Mouse (Mus musculus): ENCODE results near the gene Sik3. TPM values are rescaled to one million over a fixed set of nuclear protein-coding genes. Genes with fewer than 3 reads are reported as not detected.

Sik3 gene
- polyA plus RNA-seq, 1 experiment from 2014 or later: 9.8 TPM

DNA sequence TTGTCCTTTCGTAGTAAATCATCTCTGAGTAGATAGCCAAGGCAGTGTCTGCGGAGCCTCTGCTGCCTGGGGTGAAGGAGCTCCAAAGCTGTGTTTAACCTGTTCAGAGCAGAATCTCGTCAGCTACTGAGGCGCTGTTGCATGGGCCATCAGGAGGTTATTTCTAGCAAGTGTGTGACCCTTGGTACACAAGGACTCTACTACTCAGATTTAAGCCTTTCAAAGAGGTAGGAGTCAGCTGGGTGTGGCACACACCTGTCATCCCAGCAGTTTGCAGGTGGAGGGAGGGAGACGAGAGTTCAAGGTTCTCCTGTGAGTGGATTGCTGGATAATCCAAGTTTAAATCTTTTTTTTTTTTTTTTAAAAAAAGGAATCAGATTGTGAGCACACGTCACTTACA, 7.4 kb downstream of the Sik3 start:
- ATAC-seq (ENCODE audit: low FRiP score): no peak
- H3K9ac ChIP-seq: no peak overlapping the region
- no peaks in the 10 kb centered on the region for H3K9me3 ChIP-seq
- 89% methylated on average over 6 of the region's 6 CpGs for WGBS
- H3K27ac ChIP-seq: no peak overlapping the region
- no peaks in the 10 kb centered on the region for H3K27me3 ChIP-seq
- H3K4me3 ChIP-seq (replicated peaks): no peak overlapping the region
- 0 out of 2 replicates have a peak, but pooled peaks cover 4% of the 10 kb centered on the region for H3K36me3 ChIP-seq (replicated peaks)
- peaks cover 18% of the 10 kb centered on the region for H3K4me1 ChIP-seq
- no peak overlapping the region for H3K4me2 ChIP-seq

DNA sequence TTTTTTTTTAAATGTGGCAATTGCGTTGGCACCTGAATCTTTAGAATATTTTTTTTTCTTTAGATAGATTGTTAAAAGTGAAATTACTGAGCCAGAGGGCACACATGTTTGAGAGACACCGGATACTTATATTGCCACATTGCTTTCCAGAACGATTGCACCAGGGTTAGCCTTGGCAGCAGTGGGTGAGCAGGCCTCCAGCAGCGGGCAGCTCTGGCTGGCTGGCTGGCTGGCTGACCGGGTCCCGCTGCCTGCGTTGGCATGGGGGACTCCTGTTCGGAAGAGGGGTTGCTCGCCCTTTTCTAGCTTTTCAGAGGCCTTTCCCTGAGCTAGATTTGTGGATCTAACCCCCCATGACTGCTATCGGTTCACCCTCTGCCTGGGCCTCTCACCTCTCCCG, 11.0 kb downstream of the Sik3 start:
- Histone ChIP-seq H3K9me3 (no peaks in the 10 kb centered on the region), H3K36me3 (replicated peaks) (0 out of 2 replicates have a peak, but pooled peaks cover 4% of the 10 kb centered on the region), H3K9ac (no peak overlapping the region), H3K4me1 (peaks cover 6% of the 10 kb centered on the region), H3K4me3 (replicated peaks) (no peak overlapping the region), H3K27me3 (no peaks in the 10 kb centered on the region), H3K4me2 (no peak overlapping the region), H3K27ac (no peak overlapping the region)
- 88% methylated on average over 11 of the region's 11 CpGs for WGBS
- no peak for ATAC-seq (ENCODE audit: low FRiP score)

DNA sequence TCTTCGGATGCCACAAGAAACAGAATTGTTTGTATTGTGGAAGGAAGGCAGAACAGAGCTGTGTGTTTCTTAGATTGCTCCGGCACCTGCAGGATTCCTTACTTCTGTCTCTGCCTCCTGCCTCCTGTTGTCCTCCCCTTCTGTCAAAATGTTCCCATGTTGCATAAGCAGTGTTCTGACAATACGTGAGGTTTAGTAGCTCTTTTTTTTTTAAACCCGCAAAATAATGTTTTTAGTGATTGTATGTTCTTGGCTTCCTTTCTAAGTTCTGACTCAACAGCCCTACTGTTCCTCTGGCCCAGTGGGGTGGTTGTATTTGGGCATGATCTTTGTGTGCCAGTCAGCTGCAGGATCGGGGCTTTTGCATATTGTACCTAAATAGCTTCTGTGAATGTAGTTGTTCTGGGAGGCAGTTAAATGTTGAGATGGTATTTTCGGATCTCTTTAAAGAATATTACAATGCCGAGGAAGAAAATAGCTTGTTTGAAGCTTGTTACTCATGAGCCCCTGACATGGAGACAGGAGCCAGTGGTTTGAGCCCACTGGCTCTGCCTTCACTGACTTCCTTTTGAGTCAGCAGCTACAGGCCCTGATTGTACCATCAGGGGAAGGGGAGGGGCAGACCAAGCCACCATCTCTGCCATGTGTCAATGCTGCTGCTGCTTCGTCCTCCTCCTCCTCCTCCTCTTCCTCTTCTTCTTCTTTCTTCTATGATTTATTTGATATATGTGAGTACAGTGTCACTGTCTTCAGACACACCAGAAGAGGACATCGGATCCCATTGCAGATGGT, 13.6 kb downstream of the Sik3 start:
- Histone ChIP-seq H3K4me1 (peaks cover 10% of the 10 kb centered on the region), H3K27me3 (no peaks in the 10 kb centered on the region), H3K36me3 (replicated peaks) (no peaks in the 10 kb centered on the region), H3K4me3 (replicated peaks) (no peak overlapping the region), H3K9ac (no peak overlapping the region), H3K9me3 (no peaks in the 10 kb centered on the region), H3K27ac (no peak overlapping the region), H3K4me2 (no peak overlapping the region)
- no peak for ATAC-seq (ENCODE audit: low FRiP score)
- WGBS: 91% methylated on average over 9 of the region's 9 CpGs

DNA sequence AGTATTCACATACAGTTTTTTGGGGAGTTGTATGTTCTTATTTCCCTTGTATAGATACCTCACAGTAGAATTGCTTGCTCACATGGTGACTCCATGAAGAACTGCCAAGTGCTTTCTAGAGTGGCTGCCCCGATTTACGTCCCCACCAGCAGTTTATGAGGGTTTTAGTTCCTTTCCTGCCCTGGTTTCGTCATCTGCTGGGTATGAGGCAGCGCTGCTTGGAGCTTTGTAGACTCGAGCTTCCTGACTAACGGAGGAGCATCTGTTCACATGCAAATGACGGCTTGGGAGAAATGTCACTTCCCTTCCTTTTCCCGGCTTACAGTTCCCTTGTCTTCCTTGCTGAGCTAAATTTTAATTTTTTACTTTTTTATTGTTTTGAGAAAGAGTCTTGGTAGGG, 15.4 kb downstream of the Sik3 start:
- ATAC-seq (ENCODE audit: low FRiP score): no peak
- H3K4me1 ChIP-seq: peaks cover 14% of the 10 kb centered on the region

DNA sequence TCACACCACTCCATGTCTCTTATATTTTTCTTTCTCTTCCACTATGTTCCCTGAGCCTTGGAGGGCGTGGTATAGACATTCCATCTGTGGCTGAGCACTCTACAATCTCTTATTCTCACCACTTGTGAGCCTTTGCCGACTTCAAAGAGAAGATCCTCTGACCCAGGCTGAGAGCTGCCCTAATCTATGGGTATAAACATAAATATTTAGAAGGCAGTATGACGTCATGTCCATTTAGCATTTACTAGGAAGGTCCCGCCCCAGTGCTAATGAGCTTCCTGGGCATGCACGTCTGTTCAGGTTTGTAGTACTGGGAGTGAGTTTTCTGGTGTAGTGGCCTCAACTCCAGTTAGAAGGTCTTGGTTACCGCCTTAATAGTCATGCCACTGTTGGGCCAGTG, 16.9 kb downstream of the Sik3 start:
- no peaks in the 10 kb centered on the region for H3K27me3 ChIP-seq
- no peak overlapping the region for H3K9ac ChIP-seq
- no peak overlapping the region for H3K4me3 ChIP-seq (replicated peaks)
- no peaks in the 10 kb centered on the region for H3K9me3 ChIP-seq
- ATAC-seq (ENCODE audit: low FRiP score): no peak
- H3K4me1 ChIP-seq: peaks cover 14% of the 10 kb centered on the region
- WGBS: 76% methylated on average over 6 of the region's 6 CpGs
- no peak overlapping the region for H3K27ac ChIP-seq
- H3K36me3 ChIP-seq (replicated peaks): no peaks in the 10 kb centered on the region
- no peak overlapping the region for H3K4me2 ChIP-seq

More for the DNA sequence above, 15.4 kb downstream of the Sik3 start:
- WGBS: 32% methylated on average over 8 of the region's 8 CpGs
- no peaks in the 10 kb centered on the region for H3K27me3 ChIP-seq
- H3K4me3 ChIP-seq (replicated peaks): no peak overlapping the region
- no peaks in the 10 kb centered on the region for H3K36me3 ChIP-seq (replicated peaks)
- no peaks in the 10 kb centered on the region for H3K9me3 ChIP-seq
- no peak overlapping the region for H3K27ac ChIP-seq
- H3K9ac ChIP-seq: no peak overlapping the region
- H3K4me2 ChIP-seq: no peak overlapping the region

DNA sequence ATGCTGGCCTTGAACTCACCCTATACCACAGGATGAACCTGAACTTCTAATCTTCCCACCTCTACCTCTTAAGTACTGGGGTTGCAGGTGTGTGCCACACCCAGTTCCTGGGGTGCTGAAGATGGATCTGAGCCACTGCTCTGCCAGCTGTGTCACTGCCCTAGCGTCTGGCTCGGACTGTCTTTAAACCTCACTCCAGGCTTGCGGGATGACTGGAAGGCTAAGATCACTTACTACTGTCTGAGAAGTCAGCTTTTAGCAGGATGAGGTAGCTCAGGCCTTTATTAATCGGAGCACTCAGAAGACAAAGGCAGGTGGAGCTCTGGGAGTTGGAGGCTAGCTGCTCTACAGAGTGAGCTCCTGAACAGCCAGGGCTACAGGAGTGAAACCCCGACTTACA, 17.6 kb downstream of the Sik3 start:
- Histone ChIP-seq H3K4me1 (peaks cover 14% of the 10 kb centered on the region), H3K36me3 (replicated peaks) (no peaks in the 10 kb centered on the region), H3K9me3 (no peaks in the 10 kb centered on the region), H3K4me2 (no peak overlapping the region), H3K27ac (no peak overlapping the region), H3K9ac (no peak overlapping the region), H3K27me3 (no peaks in the 10 kb centered on the region), H3K4me3 (replicated peaks) (no peak overlapping the region)
- WGBS: 83% methylated on average over 5 of the region's 5 CpGs
- no peak for ATAC-seq (ENCODE audit: low FRiP score)

DNA sequence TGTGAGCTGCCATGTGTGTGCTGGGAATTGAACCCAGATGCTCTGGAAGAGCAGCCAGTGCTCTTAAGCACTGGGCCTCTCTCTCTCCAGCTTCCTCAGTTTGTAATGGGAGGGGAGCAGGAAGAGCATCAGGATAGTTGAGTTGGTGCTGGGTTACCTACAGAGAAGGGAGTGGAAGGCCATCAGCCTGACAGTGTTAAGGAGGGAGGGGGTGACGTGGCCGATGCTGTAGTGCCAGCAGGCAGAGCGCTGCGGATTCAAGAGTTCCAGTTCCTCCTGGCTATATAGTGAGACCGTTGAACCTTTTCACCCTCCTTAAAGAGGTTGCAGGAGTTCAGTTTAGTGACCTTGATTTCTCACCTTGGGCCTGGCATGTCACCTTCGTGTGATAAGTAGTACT, 18.3 kb downstream of the Sik3 start:
- no peaks in the 10 kb centered on the region for H3K36me3 ChIP-seq (replicated peaks)
- no peak overlapping the region for H3K4me3 ChIP-seq (replicated peaks)
- no peaks in the 10 kb centered on the region for H3K27me3 ChIP-seq
- peaks cover 18% of the 10 kb centered on the region for H3K4me1 ChIP-seq
- H3K9ac ChIP-seq: no peak overlapping the region
- ATAC-seq (ENCODE audit: low FRiP score): no peak
- no peak overlapping the region for H3K4me2 ChIP-seq
- H3K27ac ChIP-seq: no peak overlapping the region
- 89% methylated on average over 6 of the region's 6 CpGs for WGBS
- no peaks in the 10 kb centered on the region for H3K9me3 ChIP-seq

DNA sequence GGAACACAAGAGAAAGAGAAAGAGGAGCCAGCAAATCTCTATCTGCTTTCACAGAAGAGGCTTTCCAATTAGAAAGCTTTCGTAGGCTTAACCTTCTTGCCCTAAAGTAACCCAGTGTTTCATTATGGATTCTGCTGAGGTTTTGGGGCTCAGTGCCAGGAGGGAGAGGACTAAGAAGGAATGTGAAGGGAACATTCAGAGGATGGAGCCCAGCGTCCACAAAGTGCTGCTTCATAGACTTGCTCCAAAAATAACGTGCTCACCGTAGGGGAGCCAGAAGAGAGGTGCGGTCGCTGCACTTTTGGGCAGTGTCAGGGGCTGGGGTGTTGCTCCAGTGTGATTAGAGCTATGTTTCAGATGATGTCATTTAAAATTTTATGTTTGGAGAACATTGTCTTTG, 19.6 kb downstream of the Sik3 start:
- H3K27me3 ChIP-seq: no peaks in the 10 kb centered on the region
- WGBS: 77% methylated on average over 6 of the region's 6 CpGs
- no peak overlapping the region for H3K27ac ChIP-seq
- no peaks in the 10 kb centered on the region for H3K9me3 ChIP-seq
- no peak overlapping the region for H3K4me2 ChIP-seq
- ATAC-seq (ENCODE audit: low FRiP score): no peak
- H3K36me3 ChIP-seq (replicated peaks): no peaks in the 10 kb centered on the region
- no peak overlapping the region for H3K9ac ChIP-seq
- H3K4me1 ChIP-seq: peaks cover 18% of the 10 kb centered on the region
- no peak overlapping the region for H3K4me3 ChIP-seq (replicated peaks)

DNA sequence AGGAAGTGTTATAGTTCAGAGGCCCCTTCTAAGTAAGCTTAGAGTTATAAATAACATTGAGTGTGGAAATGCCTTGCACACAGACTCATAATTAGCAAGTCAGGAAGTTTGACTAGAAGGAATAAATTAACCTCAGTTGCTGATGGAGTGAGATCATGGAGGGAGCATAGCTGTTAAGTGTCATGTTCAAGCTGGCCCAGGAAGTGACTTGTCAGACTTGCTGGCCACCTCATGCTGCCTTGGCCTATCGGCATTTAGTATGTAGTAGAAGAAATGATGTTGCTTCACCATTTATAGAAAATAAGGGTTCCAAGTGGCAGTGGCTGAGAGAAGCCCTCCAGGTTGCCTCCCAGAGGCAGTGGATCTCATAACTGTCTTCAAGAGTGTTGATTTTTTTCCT, 20.4 kb downstream of the Sik3 start:
- Histone ChIP-seq H3K4me3 (replicated peaks) (no peak overlapping the region), H3K36me3 (replicated peaks) (no peaks in the 10 kb centered on the region), H3K9ac (no peak overlapping the region), H3K9me3 (no peaks in the 10 kb centered on the region), H3K27me3 (no peaks in the 10 kb centered on the region), H3K4me1 (peaks cover 14% of the 10 kb centered on the region), H3K4me2 (no peak overlapping the region), H3K27ac (no peak overlapping the region)
- WGBS: 94% methylated on average over 1 of the region's 1 CpGs
- no peak for ATAC-seq (ENCODE audit: low FRiP score)

DNA sequence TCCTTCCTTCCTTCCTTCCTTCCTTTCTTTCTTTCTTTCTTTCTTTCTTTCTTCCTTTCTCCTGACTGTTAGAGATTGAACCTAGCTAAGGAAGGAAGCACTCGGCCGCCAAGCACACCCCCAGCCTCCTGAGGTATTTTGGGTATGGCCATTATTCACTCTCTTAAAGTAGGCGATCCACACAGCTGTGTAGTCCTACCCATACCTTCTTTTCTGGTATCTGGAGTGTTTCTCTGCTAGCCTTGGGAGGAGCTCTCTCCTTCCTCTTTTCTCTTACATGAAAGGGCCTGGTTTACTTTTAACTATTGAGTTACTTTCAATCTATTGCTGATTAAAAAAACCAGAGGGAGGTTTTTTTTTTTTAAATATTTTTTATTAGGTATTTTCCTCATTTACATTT, 21.2 kb downstream of the Sik3 start:
- Histone ChIP-seq H3K4me3 (replicated peaks) (no peak overlapping the region), H3K27ac (no peak overlapping the region), H3K36me3 (replicated peaks) (no peaks in the 10 kb centered on the region), H3K4me2 (no peak overlapping the region), H3K27me3 (no peaks in the 10 kb centered on the region), H3K9ac (no peak overlapping the region), H3K4me1 (peaks cover 12% of the 10 kb centered on the region), H3K9me3 (no peaks in the 10 kb centered on the region)
- no peak for ATAC-seq (ENCODE audit: low FRiP score)
- 91% methylated on average over 3 of the region's 3 CpGs for WGBS

DNA sequence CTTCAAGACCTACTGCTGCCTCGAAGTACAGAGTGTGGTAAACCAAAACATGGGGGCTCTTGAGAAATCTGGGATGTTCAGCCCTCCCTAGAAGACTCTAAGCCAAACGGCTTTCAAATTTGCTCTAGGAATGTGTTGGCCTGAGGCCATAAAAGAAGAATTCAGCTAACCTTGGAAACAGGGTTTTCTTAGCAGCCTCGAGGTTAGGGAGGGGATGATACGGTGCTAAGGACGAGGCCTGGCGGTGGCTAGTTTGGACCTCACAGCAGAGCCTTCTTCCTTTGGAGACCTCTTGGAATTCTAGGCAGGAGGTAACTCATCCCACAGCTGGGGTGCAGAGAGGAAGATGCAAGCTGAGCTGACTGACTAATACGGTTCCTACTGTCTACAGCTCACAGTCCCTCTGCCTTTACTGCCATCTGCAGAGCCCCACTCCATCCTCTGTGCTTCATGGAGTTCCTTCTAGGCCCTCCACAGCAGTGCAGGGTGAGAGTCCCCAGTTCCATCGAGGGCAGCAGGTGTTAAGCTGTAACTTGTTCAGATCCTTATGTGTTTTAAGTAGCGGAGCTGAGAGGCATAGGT, 22.8 kb downstream of the Sik3 start:
- Histone ChIP-seq H3K9me3 (no peaks in the 10 kb centered on the region), H3K4me2 (no peak overlapping the region), H3K9ac (no peak overlapping the region), H3K4me3 (replicated peaks) (no peak overlapping the region), H3K27ac (no peak overlapping the region), H3K4me1 (peaks cover 9% of the 10 kb centered on the region), H3K27me3 (no peaks in the 10 kb centered on the region), H3K36me3 (replicated peaks) (no peaks in the 10 kb centered on the region)
- no peak for ATAC-seq (ENCODE audit: low FRiP score)
- WGBS: 79% methylated on average over 9 of the region's 9 CpGs

DNA sequence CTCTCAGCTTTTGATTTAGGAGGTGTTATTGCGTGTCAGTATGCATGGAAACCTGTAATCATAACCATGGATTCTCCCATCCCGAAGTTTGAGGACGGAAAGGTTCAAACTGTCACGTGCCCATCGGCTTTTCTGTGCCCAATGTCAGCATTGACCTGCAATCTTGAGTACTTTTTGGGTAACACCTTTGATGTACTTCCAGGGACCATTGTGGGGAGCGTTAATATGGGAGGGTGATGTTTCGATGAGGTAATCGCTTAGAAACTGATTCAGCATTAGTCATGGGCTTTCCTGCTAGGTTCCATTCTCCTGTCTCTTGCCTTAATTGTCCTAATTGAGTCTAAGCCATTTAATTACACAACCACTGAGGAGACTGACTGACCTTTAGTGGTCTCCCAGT, 24.3 kb downstream of the Sik3 start:
- H3K4me2 ChIP-seq: no peak overlapping the region
- peaks cover 6% of the 10 kb centered on the region for H3K4me1 ChIP-seq
- H3K9ac ChIP-seq: no peak overlapping the region
- WGBS: 93% methylated on average over 8 of the region's 8 CpGs
- ATAC-seq (ENCODE audit: low FRiP score): no peak
- no peak overlapping the region for H3K4me3 ChIP-seq (replicated peaks)
- H3K36me3 ChIP-seq (replicated peaks): no peaks in the 10 kb centered on the region
- no peak overlapping the region for H3K27ac ChIP-seq
- no peaks in the 10 kb centered on the region for H3K27me3 ChIP-seq
- H3K9me3 ChIP-seq: no peaks in the 10 kb centered on the region

DNA sequence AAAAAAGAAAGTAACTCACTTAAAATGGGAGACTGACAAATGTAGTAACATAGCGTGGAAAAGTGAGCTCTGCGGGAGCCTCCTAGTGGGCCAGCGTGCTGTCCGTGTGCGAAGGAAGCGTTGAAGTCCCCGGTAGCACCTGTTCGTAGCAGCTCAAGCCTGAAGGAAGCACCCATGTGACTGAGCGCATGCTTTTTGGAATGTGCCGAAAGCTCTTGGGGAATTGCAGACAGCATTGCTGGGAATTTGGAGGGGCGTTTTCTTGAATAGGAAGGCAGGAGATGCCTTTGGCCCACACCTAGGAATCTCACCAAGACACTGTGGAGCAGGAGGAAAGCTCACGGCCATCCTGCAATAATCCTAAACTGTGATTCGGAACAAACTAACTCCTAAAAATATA, 26.2 kb downstream of the Sik3 start:
- Histone ChIP-seq H3K27ac (no peak overlapping the region), H3K4me1 (0 out of 2 replicates have a peak, but pooled peaks cover 6% of the 10 kb centered on the region), H3K36me3 (replicated peaks) (no peaks in the 10 kb centered on the region), H3K27me3 (no peaks in the 10 kb centered on the region), H3K4me3 (replicated peaks) (no peak overlapping the region), H3K9me3 (no peaks in the 10 kb centered on the region), H3K4me2 (no peak overlapping the region), H3K9ac (no peak overlapping the region)
- ATAC-seq (ENCODE audit: low FRiP score): no peak
- WGBS: 98% methylated on average over 13 of the region's 13 CpGs
